Mouse (Mus musculus) layer of hippocampus, adult 8-10 months (tissue): Measurements from ENCODE around the gene Zg16. TPM values are rescaled to one million over a fixed set of nuclear protein-coding genes. Genes with fewer than 3 reads are reported as not detected.
"Not testable (repeated sequence)": the region's sequence is repeated elsewhere in the genome, so short reads cannot be mapped to it uniquely, and the experiment has no call there.

ENCODE experiments used
- DNase-seq, 2 experiments: peaks; one replicate each; pipeline ENCODE4 v3.0.0; 2022; ENCODE audit warnings: low spot score in 2 of 2
- total RNA-seq, 4 experiments: library from RNA; stranded (reverse); gene quantifications; 2 replicates each; pipeline ENCODE4 v1.2.4; 2022

The Zg16 gene
- total RNA-seq, result not detected

DNA sequence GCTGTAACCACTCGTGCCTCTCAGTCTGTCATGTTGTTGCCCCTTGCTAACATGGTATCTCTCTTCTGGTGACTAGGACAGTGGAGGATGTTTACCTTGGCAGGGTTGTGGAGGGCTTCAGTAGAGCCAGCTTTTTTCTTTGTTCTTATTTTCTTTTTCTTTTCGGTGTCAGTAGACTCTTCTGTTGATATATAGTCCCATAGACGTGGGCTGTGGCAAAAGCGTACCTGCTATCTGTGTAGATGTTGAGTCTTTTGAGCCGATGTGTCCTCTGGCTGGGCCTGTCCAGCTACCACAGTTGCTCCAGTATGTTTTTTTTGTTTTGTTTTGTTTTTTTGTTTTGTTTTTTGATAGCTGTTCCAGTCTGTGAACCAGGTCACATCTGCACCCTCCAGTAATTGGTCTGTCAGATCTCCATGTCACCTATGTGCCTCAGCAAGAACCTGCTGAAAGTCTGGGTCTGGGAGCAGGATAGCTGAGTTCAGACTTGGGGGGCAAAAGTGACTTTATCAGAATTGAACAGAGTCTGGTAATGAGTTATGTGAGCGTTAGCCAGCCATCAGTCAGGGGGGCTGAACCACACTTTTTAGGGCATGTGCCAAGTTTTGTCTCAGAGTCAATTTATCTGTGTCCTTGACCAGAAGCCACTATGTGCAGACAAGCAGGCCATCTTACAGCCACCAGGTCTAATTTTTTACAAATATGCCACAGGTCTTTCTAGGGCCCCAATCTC is at the start of gene Zg16:
TSS of gene Zg16 (minus strand) at position 51 of the 733 bp plus-strand sequence.
- DNase-seq, result not testable (repeated sequence)

GRCm38 (mm10) chr7:127136181-127137071 is 49.3 kb upstream of the Zg16 start:
- DNase-seq, result no peak

- DNase-seq, result no peak
Observed at GRCm38 (mm10) chr7:127134821-127135447, 47.8 kb upstream of the Zg16 start.

DNA sequence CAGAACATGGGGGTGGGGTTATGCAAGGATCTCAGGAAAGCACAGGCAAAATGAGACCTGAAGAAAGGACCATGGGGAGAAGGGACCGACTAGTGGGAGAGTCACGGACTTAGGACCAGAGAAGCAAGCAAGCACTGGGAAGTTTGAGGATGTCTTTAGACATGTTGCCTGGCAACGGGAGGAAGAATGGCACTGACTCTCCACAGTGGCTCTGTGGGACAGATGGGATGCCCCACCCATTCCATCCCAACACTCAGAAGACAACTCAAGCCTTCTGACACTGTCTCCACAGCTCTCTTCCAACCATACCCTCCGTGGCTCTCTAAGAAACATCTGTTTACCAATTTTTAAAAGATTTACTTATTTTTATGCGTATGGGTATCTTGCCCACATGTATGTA is 46.0 kb upstream of the Zg16 start:
- DNase-seq, result no peak

DNA sequence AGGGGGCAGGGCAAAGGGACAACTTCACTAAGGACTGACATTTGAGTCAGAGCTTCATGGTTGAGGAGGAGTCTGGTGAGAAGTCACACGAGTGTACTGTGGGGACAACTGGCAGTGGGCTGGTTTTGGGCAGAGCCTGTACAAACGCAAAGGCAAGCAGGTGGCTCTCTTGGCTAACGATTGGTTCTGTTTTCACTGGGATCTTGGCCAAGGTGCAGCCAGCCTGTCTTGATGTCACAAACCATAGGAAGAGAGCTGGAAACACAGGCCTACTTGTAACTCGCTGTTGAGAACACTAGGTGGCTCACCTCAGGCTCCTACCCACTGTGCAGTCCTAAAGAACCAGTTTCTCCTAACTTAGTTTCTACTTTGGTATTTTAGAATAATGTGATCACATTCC is 42.5 kb upstream of the Zg16 start:
- DNase-seq, result peak; percentile 71

DNA sequence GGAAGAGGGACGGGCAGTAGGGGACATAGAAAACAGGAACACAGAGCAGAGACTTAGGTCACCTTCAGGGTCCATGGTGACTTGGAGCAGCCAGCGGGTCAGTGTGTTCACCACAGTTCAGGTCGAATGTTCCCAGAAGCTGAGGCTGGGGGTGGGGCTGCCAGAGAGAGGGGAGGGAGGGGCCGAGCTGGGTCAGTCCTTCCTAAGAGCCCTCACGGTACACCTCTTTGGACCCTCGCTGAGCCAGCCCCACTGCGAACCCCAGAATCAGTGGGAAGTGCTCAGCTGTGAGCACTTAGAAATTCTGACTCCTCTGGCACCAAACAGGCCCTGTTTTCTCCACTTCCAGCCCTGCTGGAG is 34.8 kb upstream of the Zg16 start, which contains the start of gene Qprt:
TSS of gene Qprt (minus strand) at position 316 of the 360 bp plus-strand sequence.
- DNase-seq, result no peak

DNA sequence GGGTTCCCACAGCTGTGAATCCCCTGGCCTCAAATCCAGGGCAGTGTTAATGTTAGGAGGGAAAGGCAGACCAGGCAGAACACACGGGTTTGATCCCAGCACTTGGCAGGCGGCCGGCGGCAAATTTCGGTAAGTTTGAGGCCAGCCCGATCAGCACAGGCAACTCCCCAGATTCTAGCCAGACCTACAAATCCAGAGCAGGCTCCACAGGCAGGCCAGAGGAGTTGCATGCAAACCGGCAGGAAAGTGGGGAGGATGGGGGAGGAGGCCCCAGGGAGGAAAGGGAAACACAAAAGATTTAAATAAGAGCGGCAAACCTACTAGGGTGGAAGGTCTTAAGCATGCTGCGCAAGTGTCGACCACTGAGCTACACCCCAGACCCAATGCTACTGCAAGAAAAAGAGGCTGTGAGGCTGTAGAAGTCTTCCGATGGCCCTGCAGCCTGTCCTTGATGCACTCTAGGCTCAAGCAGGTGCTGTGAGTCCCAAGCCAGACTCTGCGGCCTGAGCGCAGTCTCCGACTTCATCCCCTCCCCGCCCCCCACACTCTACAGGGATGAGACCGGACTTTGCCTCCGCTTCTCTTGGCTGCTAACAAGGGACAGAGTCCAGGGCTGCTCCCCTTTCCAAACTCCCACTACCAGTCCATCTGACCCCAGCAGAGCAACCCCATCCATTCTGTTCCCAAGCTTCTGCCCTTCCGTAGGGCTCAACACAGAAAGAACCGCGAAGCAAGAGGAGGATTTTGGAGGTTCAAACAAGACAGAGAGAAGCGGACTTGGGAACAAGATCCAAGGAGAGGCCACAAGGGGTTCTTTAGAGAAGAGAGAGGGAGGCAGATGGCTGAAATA is 34.2 kb upstream of the Zg16 start:
- DNase-seq, result no peak

DNA sequence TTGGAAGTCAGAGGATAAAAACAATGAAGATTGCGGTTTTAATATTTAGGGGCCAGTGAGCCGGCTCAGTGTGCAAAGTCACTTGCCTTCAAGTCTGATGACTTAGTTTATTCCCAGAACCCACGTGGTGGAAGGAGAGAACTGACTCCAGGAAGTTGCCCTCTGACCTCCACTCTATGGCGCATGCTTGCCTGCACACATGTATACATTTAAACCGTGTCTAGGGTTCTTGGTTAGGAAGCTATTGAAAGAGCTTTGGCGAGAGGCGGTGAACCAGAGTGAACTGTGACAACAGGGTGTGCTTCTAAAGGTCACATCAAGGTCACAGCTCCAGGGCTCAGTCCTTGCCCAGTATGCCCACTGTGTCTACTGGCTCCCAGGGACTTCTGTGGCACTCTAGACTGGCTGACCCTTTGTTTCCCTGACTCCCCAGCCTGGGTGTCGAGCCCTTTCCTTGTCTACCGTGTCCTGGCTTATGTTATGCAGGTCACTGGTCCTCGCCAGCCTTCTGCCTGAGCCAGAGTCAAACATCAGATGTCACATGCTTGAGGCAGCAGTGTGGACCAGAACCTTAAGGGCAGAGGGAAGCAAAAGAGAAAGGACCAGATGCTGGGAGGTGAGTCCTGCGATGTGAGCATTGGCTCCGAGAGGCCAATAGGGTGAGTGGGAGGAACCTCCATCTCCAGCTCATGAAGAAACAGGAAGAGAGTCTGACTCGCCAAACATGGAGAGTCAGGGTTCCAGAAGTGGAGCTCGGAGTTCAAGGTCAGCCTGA is 31.7 kb upstream of the Zg16 start:
- DNase-seq, result no peak

GRCm38 (mm10) chr7:127117948-127118347 is 30.8 kb upstream of the Zg16 start:
- no peak for DNase-seq

- peak in 1 of 2 experiments; percentile 25 for DNase-seq
Observed at GRCm38 (mm10) chr7:127116331-127116935, 29.3 kb upstream of the Zg16 start.

DNA sequence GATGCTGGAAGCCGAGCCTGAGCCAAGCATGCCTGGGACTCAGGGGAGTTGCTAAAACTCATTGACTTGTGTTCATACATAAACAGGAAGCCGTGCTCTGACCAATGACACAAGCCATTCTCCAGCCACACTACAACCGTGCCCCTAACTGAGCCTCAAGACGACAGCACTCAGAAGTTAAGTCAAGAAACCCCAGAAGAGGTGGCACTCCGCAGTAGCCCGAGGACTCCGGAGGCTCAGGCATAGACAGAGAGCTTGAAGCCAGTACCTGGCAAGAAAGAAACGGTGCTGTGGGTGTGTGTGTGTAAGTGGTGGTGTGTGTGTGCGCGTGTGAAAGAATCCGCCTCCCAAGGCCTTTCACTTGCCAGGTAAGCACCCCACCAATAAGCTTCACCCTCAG is 27.8 kb upstream of the Zg16 start:
- no peak for DNase-seq

DNA sequence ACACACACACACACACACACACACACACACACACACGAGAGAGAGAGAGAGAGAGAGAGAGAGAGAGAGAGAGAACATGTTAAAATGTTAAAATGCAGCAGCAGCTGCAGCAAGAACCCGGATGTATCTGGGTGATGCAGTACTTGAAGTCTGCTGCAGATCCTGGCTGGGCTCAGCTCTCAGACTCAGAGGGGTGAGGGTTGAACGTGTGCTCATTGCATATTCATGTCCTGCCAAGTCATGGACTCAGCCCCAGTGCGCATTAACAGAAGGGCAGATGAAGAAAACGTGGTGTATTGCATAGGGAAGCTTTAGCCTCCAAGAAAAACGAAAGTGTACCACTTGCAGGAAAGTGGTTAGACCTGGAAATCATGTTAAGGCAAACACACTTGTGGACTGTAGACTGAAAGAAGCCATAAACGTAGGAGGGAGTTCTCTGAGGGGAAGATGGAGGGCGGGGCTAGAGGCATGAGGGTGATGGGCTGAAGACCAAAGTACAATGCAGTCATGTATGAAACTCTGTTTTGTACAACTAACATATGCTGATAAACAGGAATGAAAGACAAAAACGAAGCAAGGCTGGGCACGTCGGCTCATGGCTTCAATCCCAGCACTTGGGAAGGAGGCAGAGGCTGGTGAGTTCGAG is 26.6 kb upstream of the Zg16 start:
- DNase-seq, result no peak

DNA sequence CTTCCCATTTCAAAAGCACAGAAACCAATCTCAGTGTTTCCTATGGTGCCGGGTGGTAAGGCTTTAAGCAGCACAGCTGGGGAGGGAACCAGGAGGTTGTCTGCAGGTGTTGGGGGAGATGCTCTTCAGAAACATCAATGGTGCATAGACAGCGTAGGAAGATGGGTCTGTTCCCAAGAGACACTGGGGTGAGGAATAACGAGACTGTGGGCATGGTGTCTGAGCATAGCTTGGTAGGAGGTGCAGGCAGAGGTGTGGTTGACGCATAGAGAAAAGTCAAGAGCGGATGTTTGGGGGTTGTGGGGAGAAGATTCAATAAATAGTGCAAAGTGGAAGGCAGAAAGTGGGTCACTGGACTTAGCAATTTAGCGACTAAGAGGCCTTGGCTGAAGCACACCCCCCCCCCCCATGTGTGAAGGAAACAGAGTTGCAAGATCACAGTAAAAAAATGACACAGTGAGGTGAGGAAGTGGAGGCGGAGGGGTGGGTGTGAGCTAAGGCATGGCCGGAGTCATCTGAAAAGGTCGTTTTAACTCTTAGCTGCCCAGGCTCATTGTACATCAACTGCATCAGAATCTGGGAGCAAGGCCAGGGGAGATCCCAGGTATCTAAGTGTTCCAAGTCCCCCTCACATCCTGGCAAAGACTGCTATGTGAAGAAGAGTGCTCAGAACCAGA is 25.9 kb upstream of the Zg16 start:
- no peak for DNase-seq

GRCm38 (mm10) chr7:127112251-127112841 is 25.2 kb upstream of the Zg16 start:
- DNase-seq, result no peak

DNA sequence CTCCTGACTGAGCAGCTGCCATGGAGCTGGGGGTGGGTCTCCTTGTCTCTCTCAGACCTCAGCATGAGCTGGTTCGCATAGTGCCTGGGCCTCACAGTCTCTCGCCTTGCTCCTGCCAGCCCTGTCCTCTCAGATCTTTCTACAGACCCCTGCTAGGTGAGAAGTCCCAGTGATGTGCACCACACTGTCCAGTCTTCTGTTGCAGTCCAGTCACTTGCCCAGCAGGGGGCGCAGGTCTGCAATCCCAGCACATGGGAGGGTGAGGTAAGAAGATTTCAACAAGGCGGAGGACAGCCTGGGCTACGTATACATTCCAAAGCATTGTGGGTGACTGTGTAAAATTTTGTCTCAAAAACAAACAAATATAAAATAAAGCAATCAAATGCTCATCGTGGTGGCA is 24.3 kb upstream of the Zg16 start:
- DNase-seq, result peak in 1 of 2 experiments; percentile 25

DNA sequence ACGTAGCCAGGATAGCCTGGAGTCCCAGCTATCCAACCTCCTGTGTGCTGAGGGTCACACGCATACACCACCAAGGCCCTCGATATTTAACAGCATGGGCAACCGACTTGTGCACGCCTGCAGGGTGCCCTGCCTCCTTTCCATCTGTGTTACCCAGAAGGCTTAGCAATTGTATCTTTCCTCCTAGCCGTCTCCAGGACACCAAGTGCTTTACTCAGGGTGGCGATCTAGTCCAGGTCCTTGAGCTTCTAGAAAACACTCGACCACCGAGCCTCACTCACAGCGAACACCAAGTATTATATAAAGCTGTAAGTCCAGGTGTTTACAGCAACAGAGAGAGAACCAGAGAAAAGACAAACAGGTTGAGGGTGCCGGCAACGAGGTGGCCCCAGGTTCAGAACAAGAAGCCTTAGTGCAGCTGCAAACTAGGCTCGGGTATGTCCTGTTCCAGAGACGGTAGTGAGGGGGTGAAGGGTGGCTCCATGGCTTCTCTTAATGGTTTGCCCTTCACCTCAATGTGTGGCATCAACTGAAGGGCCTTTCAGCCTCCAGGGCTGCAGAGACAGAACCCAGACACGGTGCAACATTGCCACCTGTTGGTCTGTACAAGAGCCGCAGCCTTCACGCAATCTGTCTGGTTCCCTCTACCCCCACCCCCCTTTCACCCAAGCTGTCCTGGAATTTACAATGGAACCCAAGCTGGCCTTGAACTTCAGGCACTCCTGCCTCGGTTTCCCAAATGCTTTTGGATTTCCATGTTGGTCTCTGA is 23.3 kb upstream of the Zg16 start:
- DNase-seq, result peak; percentile 53 to 81

GRCm38 (mm10) chr7:127105551-127105950 is 18.4 kb upstream of the Zg16 start:
- no peak for DNase-seq
